Mouse (Mus musculus): ENCODE measurements around the gene Hs1bp3. TPM values are rescaled to one million over a fixed set of nuclear protein-coding genes. Genes with fewer than 3 reads are reported as not detected.

Gene Hs1bp3
- polyA plus RNA-seq, 1 experiment from 2014 or later, result 5.4 TPM

DNA sequence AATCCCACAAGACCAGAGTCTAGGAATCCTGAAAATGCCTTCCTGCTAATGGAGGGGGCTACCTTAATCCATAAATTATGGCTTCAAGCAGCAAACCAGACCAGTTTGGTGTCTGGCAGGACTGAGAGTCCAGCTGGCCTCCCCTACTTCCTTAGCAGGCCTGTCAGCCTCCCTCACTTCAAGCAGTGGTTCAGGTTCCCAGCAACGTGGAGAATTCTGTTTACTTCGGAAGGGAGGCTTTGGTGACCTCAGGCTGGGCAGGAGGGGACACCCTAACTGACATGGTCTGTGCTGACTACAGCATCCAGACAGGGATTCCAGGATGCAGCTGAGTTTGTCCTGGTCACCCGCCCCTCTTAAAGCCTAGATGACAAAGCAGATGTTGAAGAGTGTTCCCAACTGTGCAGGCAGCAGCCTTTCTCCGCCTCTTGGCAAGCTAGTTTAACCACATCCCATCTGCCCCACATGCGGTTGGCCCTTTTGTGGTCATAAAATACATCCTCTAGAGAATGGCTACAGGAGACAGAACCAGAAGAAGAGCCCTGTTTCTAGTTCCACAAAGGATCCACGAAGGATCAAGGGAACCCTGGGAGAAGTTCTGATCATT is 17.8 kb upstream of the Hs1bp3 start:
- Histone ChIP-seq H3K9me3 (replicated peaks) (no peaks in the 10 kb centered on the region), H3K4me2 (no peak overlapping the region), H3K9ac (no peak overlapping the region), H3K36me3 (no peaks in the 10 kb centered on the region), H3K4me1 (0 out of 2 replicates have a peak, but pooled peaks cover 8% of the 10 kb centered on the region), H3K27ac (no peak overlapping the region), H3K4me3 (no peak overlapping the region), H3K27me3 (replicated peaks) (peaks cover 69% of the 10 kb centered on the region)
- 19% methylated on average over 6 of the region's 6 CpGs for WGBS (ENCODE audit: insufficient replicate concordance)
- ATAC-seq, result no peak

DNA sequence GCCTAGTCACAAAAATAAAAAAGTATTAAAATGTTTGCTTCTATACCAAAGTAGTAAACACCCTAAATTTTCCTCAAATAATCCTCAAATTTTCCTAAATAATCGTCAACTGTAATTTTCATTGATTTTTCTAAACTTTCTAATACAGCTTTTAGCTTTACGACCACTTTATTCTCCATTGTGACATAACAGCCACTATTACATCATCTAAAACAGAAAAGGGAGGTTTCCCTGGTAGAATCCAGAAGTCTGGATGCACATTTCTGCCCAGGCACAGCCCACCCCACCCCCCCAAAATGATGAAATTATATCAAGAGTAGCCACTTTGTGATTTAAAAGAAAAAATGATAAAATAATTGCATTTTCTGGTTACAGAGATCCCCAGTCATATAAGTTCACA is 17.1 kb upstream of the Hs1bp3 start:
- no peak overlapping the region for H3K4me2 ChIP-seq
- no peak overlapping the region for H3K4me3 ChIP-seq
- no peak overlapping the region for H3K9ac ChIP-seq
- 0 out of 2 replicates have a peak, but pooled peaks cover 8% of the 10 kb centered on the region for H3K4me1 ChIP-seq
- no peak overlapping the region for H3K27ac ChIP-seq
- no peaks in the 10 kb centered on the region for H3K36me3 ChIP-seq
- H3K27me3 ChIP-seq (replicated peaks), result peaks cover 76% of the 10 kb centered on the region
- no peaks in the 10 kb centered on the region for H3K9me3 ChIP-seq (replicated peaks)
- no peak for ATAC-seq
- WGBS (ENCODE audit: insufficient replicate concordance), result 49% methylated on average over 2 of the region's 2 CpGs

DNA sequence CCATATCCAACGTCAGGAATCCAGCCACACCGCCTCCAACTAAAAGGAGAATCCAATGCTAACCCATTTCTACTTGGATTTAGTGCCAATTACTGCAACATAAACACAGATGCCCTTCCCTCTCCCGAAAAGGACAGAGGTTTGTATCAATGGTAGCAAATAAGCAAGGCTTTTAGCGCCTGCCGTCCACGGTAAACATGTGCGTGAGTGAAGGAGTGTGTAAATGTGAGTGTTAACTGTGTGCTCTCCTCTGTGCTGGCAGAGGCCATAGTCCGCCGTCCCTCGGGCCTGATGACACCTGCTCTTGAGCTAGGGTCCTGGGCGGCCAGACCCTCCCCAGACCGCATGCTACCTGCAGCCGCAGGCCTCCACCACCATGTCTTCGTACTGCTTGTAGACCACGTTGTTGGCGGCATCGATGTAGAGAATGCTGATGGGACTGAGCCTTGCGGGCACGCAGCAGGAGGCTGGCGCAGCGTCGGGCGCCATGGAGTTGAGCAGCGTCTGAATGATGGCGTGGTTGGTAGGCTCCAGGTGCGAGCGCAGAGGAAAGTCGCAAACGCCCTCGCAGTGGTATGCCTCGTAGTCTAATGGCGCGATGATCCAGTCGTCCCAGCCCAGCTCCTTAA is 15.5 kb upstream of the Hs1bp3 start:
- no peak overlapping the region for H3K9ac ChIP-seq
- H3K4me2 ChIP-seq, result peak overlapping the region; percentile 52
- H3K4me1 ChIP-seq, result 0 out of 2 replicates have a peak, but pooled peaks cover 11% of the 10 kb centered on the region
- no peak overlapping the region for H3K27ac ChIP-seq
- H3K4me3 ChIP-seq, result peak overlapping the region; percentile 35
- H3K9me3 ChIP-seq (replicated peaks), result no peaks in the 10 kb centered on the region
- H3K36me3 ChIP-seq, result no peaks in the 10 kb centered on the region
- no peak for ATAC-seq
- peaks cover 92% of the 10 kb centered on the region for H3K27me3 ChIP-seq (replicated peaks)
- WGBS (ENCODE audit: insufficient replicate concordance), result 9% methylated on average over 34 of the region's 34 CpGs

DNA sequence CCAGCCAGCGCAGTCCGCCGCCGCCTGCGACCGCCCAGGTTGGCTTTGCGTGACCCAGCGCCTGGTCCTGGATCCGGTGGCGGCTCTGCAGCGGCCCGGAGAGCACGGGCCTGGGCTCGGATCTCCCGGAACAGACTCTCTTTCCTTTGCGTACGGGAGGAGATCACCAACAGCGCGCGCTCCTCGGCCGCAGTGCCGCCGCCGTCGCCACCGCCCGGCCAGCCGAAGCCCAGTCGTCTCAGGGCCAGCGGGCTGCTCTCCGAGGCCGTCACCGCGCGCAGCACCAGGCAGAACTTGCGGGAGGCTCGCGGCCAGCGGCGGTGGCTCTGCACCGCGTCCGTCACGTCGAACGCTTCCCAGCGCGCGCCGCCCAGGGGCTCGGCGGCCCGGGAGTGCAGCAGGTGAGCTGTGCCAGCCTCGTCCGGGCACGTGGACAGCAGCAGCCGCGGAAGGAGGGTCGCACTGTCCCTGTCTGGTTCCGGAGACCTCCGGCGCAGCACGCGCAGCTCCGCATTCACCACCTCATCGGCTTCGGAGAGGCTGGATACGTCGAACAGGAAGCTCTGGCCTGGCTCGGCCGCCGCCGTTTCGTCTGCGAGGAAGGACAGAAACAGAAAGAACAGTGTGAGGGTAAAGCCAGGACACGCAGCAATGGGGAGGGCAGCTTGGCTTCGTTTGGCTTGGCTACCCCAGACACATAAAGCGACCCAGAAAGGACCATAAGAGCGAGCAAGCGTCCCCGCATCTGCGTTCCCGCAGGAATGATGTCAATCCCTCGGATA is 14.7 kb upstream of the Hs1bp3 start:
- Histone ChIP-seq H3K27me3 (replicated peaks) (peaks cover 94% of the 10 kb centered on the region), H3K9me3 (replicated peaks) (no peaks in the 10 kb centered on the region), H3K36me3 (no peaks in the 10 kb centered on the region), H3K4me3 (peak overlapping the region; percentile 35), H3K4me1 (0 out of 2 replicates have a peak, but pooled peaks cover 11% of the 10 kb centered on the region), H3K9ac (no peak overlapping the region), H3K27ac (no peak overlapping the region), H3K4me2 (peak overlapping the region; percentile 52)
- ATAC-seq, result no peak
- WGBS (ENCODE audit: insufficient replicate concordance), result 4% methylated on average over 78 of the region's 85 CpGs

- Histone ChIP-seq H3K27ac (no peak overlapping the region), H3K4me3 (no peak overlapping the region), H3K36me3 (no peaks in the 10 kb centered on the region), H3K4me1 (0 out of 2 replicates have a peak, but pooled peaks cover 11% of the 10 kb centered on the region), H3K4me2 (no peak overlapping the region), H3K9me3 (replicated peaks) (no peaks in the 10 kb centered on the region), H3K27me3 (replicated peaks) (peaks cover 95% of the 10 kb centered on the region), H3K9ac (no peak overlapping the region)
- WGBS (ENCODE audit: insufficient replicate concordance), result 15% methylated on average over 34 of the region's 34 CpGs
- ATAC-seq, result no peak
Observed at GRCm38 (mm10) chr12:8299143-8300110, 13.8 kb upstream of the Hs1bp3 start.

DNA sequence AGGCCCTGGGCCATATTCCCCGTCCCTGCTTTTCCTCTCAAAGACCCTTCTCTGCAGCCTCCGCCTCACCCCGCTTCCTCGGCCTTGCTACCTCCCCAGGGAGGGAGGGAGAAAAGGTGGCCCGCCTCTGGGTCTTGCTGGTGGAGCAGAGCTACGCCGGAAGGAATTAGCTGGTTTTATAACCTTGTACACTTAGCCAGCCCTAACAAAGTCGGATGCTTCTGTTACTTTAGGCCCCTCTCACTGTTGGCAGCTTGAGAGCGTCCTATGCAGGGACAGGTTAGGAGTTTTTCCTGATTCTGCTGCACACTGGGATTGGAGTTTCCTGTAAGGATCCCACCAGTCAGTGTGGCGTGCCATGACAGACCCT is 13.1 kb upstream of the Hs1bp3 start:
- ATAC-seq, result no peak
- H3K36me3 ChIP-seq, result no peaks in the 10 kb centered on the region
- H3K4me1 ChIP-seq, result 0 out of 2 replicates have a peak, but pooled peaks cover 11% of the 10 kb centered on the region
- no peaks in the 10 kb centered on the region for H3K9me3 ChIP-seq (replicated peaks)
- H3K4me2 ChIP-seq, result no peak overlapping the region
- no peak overlapping the region for H3K4me3 ChIP-seq
- H3K27ac ChIP-seq, result no peak overlapping the region
- no peak overlapping the region for H3K9ac ChIP-seq
- WGBS (ENCODE audit: insufficient replicate concordance), result 18% methylated on average over 10 of the region's 10 CpGs
- H3K27me3 ChIP-seq (replicated peaks), result peaks cover 95% of the 10 kb centered on the region

DNA sequence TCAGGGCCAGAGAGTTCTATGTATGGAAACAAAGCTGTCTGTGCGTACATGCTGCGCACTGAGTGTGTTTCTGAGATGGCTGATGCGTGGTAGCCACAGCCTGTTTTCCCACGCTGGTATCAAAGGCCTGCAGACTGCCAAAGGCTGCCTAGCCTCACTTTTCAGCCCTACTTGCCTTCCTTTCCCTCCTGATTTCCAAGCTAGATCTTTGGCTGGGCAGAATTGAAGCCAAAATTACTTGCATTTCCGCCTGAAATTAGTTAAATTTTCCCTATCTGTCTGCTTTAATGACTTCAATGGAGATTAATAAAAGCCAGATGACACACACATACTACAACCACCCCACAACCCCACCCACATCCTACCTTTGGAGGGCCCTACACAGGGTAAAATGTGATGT is 12.7 kb upstream of the Hs1bp3 start:
- H3K4me1 ChIP-seq, result 0 out of 2 replicates have a peak, but pooled peaks cover 11% of the 10 kb centered on the region
- H3K27me3 ChIP-seq (replicated peaks), result peaks cover 95% of the 10 kb centered on the region
- WGBS (ENCODE audit: insufficient replicate concordance), result 42% methylated on average over 5 of the region's 5 CpGs
- no peak overlapping the region for H3K4me2 ChIP-seq
- H3K27ac ChIP-seq, result no peak overlapping the region
- H3K4me3 ChIP-seq, result no peak overlapping the region
- H3K36me3 ChIP-seq, result no peaks in the 10 kb centered on the region
- no peak for ATAC-seq
- no peak overlapping the region for H3K9ac ChIP-seq
- no peaks in the 10 kb centered on the region for H3K9me3 ChIP-seq (replicated peaks)

DNA sequence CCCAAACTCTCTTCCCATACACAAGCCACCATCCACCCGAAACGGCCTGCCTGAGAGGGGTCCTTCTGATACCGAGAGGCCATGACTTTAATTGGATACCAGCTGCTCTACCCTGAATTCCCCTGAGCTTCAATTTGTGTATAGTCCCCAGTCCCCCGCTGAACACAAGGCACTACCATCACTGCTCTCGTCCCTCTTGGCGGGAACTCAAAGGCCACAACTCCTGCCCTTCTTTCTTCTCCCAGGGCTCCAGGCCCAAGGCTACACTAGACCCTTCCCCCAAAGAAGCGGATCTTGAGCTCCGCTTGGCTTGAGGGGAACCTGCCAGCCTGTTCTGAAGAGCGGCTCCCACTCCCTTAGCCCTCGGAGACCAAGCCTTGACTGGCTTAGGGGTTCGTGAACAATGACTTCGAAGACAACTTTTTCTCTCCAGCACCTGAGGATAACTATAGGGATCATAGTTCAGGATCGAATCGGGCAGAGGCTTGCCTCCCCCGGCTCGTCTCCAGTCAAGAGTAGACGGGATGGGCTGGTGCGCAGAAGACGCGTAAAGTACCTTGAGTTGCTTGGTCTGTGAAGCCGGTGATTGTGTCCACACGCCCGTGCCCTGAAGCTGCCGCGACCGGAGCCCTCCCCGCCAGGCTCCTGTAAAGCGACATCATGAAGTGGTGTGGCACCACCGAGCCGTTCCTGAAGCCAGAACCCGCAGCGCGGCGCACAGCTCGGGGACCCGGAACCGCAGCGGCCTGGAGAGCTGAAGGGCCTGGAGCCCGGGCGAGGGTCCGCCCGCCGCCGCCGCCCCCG is 12.0 kb upstream of the Hs1bp3 start:
- peak overlapping the region; percentile 38 for H3K4me3 ChIP-seq
- peaks cover 97% of the 10 kb centered on the region for H3K27me3 ChIP-seq (replicated peaks)
- H3K4me2 ChIP-seq, result peak overlapping the region; percentile 63
- no peaks in the 10 kb centered on the region for H3K9me3 ChIP-seq (replicated peaks)
- H3K36me3 ChIP-seq, result no peaks in the 10 kb centered on the region
- H3K9ac ChIP-seq, result no peak overlapping the region
- 0 out of 2 replicates have a peak, but pooled peaks cover 11% of the 10 kb centered on the region for H3K4me1 ChIP-seq
- WGBS (ENCODE audit: insufficient replicate concordance), result 8% methylated on average over 46 of the region's 46 CpGs
- no peak overlapping the region for H3K27ac ChIP-seq
- no peak for ATAC-seq

DNA sequence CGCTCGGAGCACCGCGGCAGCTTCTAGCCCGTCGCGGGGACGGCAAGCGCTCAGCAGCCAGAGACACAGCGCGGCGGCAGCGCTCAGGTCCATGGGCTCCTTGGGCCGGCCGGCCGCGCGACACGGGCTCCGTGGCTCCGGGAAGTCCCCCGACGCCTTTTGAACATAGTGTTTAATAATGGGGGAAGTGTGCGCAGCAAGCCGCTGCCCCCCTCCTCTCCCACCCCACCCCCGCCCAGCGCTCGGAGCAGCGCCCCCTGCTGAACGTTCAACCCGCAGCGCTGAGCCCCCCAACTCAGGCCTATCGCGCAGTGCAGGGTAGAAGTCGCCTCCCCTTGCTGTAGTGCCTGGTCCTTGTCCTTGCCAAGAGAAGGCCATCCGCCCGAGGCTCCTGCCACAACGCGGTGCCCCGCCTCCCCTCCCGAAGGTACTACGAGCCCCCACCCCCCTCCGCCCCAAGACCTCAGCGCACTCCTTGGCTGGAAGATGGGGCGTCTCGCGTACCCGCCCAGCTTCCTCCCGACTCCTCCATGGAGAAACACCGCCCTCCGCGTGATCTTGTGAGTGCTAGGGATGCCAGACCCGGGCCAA is 11.3 kb upstream of the Hs1bp3 start, which contains the start of gene Gdf7:
Gene Gdf7, minus strand, starts transcription at position 114 of the 591 bp plus-strand sequence.
- H3K27me3 ChIP-seq (replicated peaks), result peaks cover 92% of the 10 kb centered on the region
- 2% methylated on average over 46 of the region's 53 CpGs for WGBS (ENCODE audit: insufficient replicate concordance)
- no peak for ATAC-seq
- H3K9ac ChIP-seq, result no peak within 1 kb of the TSS
- H3K36me3 ChIP-seq, result no peaks in the 10 kb centered on the region
- no peaks in the 10 kb centered on the region for H3K9me3 ChIP-seq (replicated peaks)
- H3K4me2 ChIP-seq, result peak within 1 kb of the TSS; percentile 63
- H3K4me1 ChIP-seq, result 0 out of 2 replicates have a peak, but pooled peaks cover 11% of the 10 kb centered on the region
- peak within 1 kb of the TSS; percentile 38 for H3K4me3 ChIP-seq
- H3K27ac ChIP-seq, result no peak within 1 kb of the TSS

GRCm38 (mm10) chr12:8305258-8305657 is 8.0 kb upstream of the Hs1bp3 start:
- Histone ChIP-seq H3K4me1 (0 out of 2 replicates have a peak, but pooled peaks cover 3% of the 10 kb centered on the region), H3K9ac (no peak overlapping the region), H3K4me2 (no peak overlapping the region), H3K36me3 (no peaks in the 10 kb centered on the region), H3K27me3 (replicated peaks) (peaks cover 68% of the 10 kb centered on the region), H3K9me3 (replicated peaks) (no peaks in the 10 kb centered on the region), H3K4me3 (no peak overlapping the region), H3K27ac (no peak overlapping the region)
- ATAC-seq, result no peak
- WGBS (ENCODE audit: insufficient replicate concordance), result 42% methylated on average over 2 of the region's 2 CpGs
